Mouse (Mus musculus) heart, postnatal 4 days (tissue): Measurements from ENCODE around the gene Zscan4c. TPM values are rescaled to one million over a fixed set of nuclear protein-coding genes. Genes with fewer than 3 reads are reported as not detected.
"Not testable (repeated sequence)": the region's sequence is repeated elsewhere in the genome, so short reads cannot be mapped to it uniquely, and the experiment has no call there.

Experiments
- DNase-seq: peaks from one replicate; pipeline ENCODE4 v3.0.0; 2021
- microRNA-seq, 2 experiments: library from miRNA; unstranded; fragments of <30 nt; microRNA quantifications; one replicate each; pipeline ENCODE4 v1.2.0; 2021 to 2022
- total RNA-seq, 2 experiments: library from RNA; stranded (reverse); gene quantifications; 2 replicates each; pipeline ENCODE4 v1.2.3; 2021

Zscan4c gene
- not detected for total RNA-seq

DNA sequence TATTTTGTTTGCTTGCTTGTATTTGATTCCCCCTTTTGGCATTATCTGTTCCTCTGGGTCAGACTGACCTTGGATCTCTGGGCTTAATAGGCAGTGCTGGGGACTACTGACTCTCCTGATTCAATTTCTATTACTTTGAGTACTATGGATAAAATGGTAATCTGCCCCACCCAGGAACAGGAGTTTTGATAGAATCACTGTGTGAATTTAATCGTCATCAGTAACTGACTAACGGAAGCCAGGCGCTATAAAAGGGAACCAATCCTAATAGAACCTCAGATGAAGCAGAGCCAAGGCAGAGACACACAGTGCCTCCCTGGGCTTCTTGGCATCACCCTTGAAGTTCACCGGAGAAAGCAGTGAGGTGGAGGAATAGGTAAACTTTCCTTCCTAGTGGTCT lies at the start of gene Zscan4c:
Gene Zscan4c, plus strand, starts transcription at position 301 of the 400 bp plus-strand sequence.
- DNase-seq, result not testable (repeated sequence)

Small RNA genes lying within 50 kb of the gene (microRNA-seq; reads per million reads assigned to microRNA genes)
- 0 reads per million in 2 experiments for gene Mir297-1

Other genes with a start within 250 kb of the Zscan4c start
- not detected for gene Zscan4b, start 100.7 kb upstream of the Zscan4c start, total RNA-seq
- gene Zscan4-ps1, start 63.9 kb downstream of the Zscan4c start, total RNA-seq, result not detected
- not detected for gene Zscan4d, start 160.4 kb downstream of the Zscan4c start, total RNA-seq